Mouse (Mus musculus): ENCODE results near the gene Peak1. TPM values are rescaled to one million over a fixed set of nuclear protein-coding genes. Genes with fewer than 3 reads are reported as not detected.

Gene Peak1
- total RNA-seq, 4 experiments from 2014 or later, result 34.2 to 44.5 (median 40.9) TPM

Small RNAs within 50 kb of the gene (microRNA-seq; reads per million reads assigned to microRNA genes)
- gene Gm24270, result 2.2 reads per million

Other genes starting within 250 kb of the Peak1 start
- gene Hmg20a, start 542 bp upstream of the Peak1 start, total RNA-seq (2022), result 10 to 100 TPM; 16.8 to 19.9 (median 18.3) TPM

Data from heart, adult 8-10 months (tissue).